Mouse (Mus musculus): ENCODE data around the gene Borcs5.

GRCm38 (mm10) chr6:134713321-134713720 lies 74.0 kb downstream of the Borcs5 start:
- TF ChIP-seq CTCF (IDR thresholded peaks at IDR 0.05) (no peak), EP300 (IDR thresholded peaks at IDR 0.05) (no peak)

All from lung, postnatal 0 days (tissue).